Mouse (Mus musculus): Measurements from ENCODE around the gene Pigs. TPM values are rescaled to one million over a fixed set of nuclear protein-coding genes. Genes with fewer than 3 reads are reported as not detected.

The Pigs gene
- total RNA-seq, 2 experiments from 2014 or later = 3.6 to 14.3 TPM

Other genes with a start within 250 kb of the Pigs start
- gene Eral1, start 248.0 kb upstream of the Pigs start, total RNA-seq (2015; ENCODE audit: low replicate concordance) = 4.0 and 5.0 TPM in 2 replicates
- gene Eral1, start 248.0 kb upstream of the Pigs start, total RNA-seq (2017; ENCODE audit: low replicate concordance) = 3.6 and 6.7 TPM in 2 replicates
- gene Fam222b, start 233.8 kb upstream of the Pigs start, total RNA-seq (2015; ENCODE audit: low replicate concordance) = 2.9 and 4.3 TPM in 2 replicates
- 0.45 and 1.5 TPM in 2 replicates for gene Fam222b, start 233.8 kb upstream of the Pigs start, total RNA-seq (2017; ENCODE audit: low replicate concordance)
- 11.3 and 35.3 TPM in 2 replicates for gene Traf4, start 162.8 kb upstream of the Pigs start, total RNA-seq (2015; ENCODE audit: low replicate concordance)
- 14.6 and 16.1 TPM in 2 replicates for gene Traf4, start 162.8 kb upstream of the Pigs start, total RNA-seq (2017; ENCODE audit: low replicate concordance)
- gene Nek8, start 151.7 kb upstream of the Pigs start, total RNA-seq (2015; ENCODE audit: low replicate concordance) = 43.2 and 79.6 TPM in 2 replicates
- 35.9 and 76.8 TPM in 2 replicates for gene Nek8, start 151.7 kb upstream of the Pigs start, total RNA-seq (2017; ENCODE audit: low replicate concordance)
- gene Tlcd1, start 151.7 kb upstream of the Pigs start, total RNA-seq (2015; ENCODE audit: low replicate concordance) = 174 and 194 TPM in 2 replicates
- gene Tlcd1, start 151.7 kb upstream of the Pigs start, total RNA-seq (2017; ENCODE audit: low replicate concordance) = 107 and 197 TPM in 2 replicates
- 1,034 and 1,190 TPM in 2 replicates for gene Rpl23a, start 144.8 kb upstream of the Pigs start, total RNA-seq (2015; ENCODE audit: low replicate concordance)
- 811 and 1,012 TPM in 2 replicates for gene Rpl23a, start 144.8 kb upstream of the Pigs start, total RNA-seq (2017; ENCODE audit: low replicate concordance)
- 2.9 TPM in 1 of 2 replicates, not detected in the other for gene Rab34, start 140.0 kb upstream of the Pigs start, total RNA-seq (2015; ENCODE audit: low replicate concordance)
- gene Rab34, start 140.0 kb upstream of the Pigs start, total RNA-seq (2017; ENCODE audit: low replicate concordance) = 2.6 and 7.1 TPM in 2 replicates
- not detected in 2 replicates for gene Proca1, start 135.0 kb upstream of the Pigs start, total RNA-seq (2015; ENCODE audit: low replicate concordance)
- gene Proca1, start 135.0 kb upstream of the Pigs start, total RNA-seq (2017; ENCODE audit: low replicate concordance) = not detected in 2 replicates
- 39.6 and 52.4 TPM in 2 replicates for gene Sdf2, start 82.7 kb upstream of the Pigs start, total RNA-seq (2015; ENCODE audit: low replicate concordance)
- gene Sdf2, start 82.7 kb upstream of the Pigs start, total RNA-seq (2017; ENCODE audit: low replicate concordance) = 15.8 and 21.6 TPM in 2 replicates
- gene Supt6, start 82.4 kb upstream of the Pigs start, total RNA-seq (2015; ENCODE audit: low replicate concordance) = 22.2 and 30.6 TPM in 2 replicates
- gene Supt6, start 82.4 kb upstream of the Pigs start, total RNA-seq (2017; ENCODE audit: low replicate concordance) = 21.3 and 27.7 TPM in 2 replicates
- 53.7 and 76.3 TPM in 2 replicates for gene 2610507B11Rik, start 66.7 kb upstream of the Pigs start, total RNA-seq (2015; ENCODE audit: low replicate concordance)
- gene 2610507B11Rik, start 66.7 kb upstream of the Pigs start, total RNA-seq (2017; ENCODE audit: low replicate concordance) = 77.1 and 80.1 TPM in 2 replicates
- gene BC030499, start 37.6 kb upstream of the Pigs start, total RNA-seq (2015; ENCODE audit: low replicate concordance) = not detected in 2 replicates
- not detected in 2 replicates for gene BC030499, start 37.6 kb upstream of the Pigs start, total RNA-seq (2017; ENCODE audit: low replicate concordance)
- gene Spag5, start 26.9 kb upstream of the Pigs start, total RNA-seq (2015; ENCODE audit: low replicate concordance) = 234 and 259 TPM in 2 replicates
- 464 and 490 TPM in 2 replicates for gene Spag5, start 26.9 kb upstream of the Pigs start, total RNA-seq (2017; ENCODE audit: low replicate concordance)
- 1.3 and 16.2 TPM in 2 replicates for gene Aldoc, start 5.4 kb upstream of the Pigs start, total RNA-seq (2015; ENCODE audit: low replicate concordance)
- gene Aldoc, start 5.4 kb upstream of the Pigs start, total RNA-seq (2017; ENCODE audit: low replicate concordance) = 2.4 and 3.0 TPM in 2 replicates
- gene Unc119, start 15.1 kb downstream of the Pigs start, total RNA-seq (2015; ENCODE audit: low replicate concordance) = 17.2 and 20.9 TPM in 2 replicates
- 7.9 and 8.3 TPM in 2 replicates for gene Unc119, start 15.1 kb downstream of the Pigs start, total RNA-seq (2017; ENCODE audit: low replicate concordance)
- not detected in 2 replicates for gene Foxn1, start 58.1 kb downstream of the Pigs start, total RNA-seq (2015; ENCODE audit: low replicate concordance)
- not detected in 2 replicates for gene Foxn1, start 58.1 kb downstream of the Pigs start, total RNA-seq (2017; ENCODE audit: low replicate concordance)
- not detected in 2 replicates for gene Slc13a2, start 93.8 kb downstream of the Pigs start, total RNA-seq (2015; ENCODE audit: low replicate concordance)
- gene Slc13a2, start 93.8 kb downstream of the Pigs start, total RNA-seq (2017; ENCODE audit: low replicate concordance) = 0.68 TPM in 1 of 2 replicates, not detected in the other
- not detected in 2 replicates for gene Slc46a1, start 137.3 kb downstream of the Pigs start, total RNA-seq (2015; ENCODE audit: low replicate concordance)
- gene Slc46a1, start 137.3 kb downstream of the Pigs start, total RNA-seq (2017; ENCODE audit: low replicate concordance) = 0.13 TPM in 1 of 2 replicates, not detected in the other
- gene Sarm1, start 169.3 kb downstream of the Pigs start, total RNA-seq (2015; ENCODE audit: low replicate concordance) = not detected in 2 replicates
- not detected in 2 replicates for gene Sarm1, start 169.3 kb downstream of the Pigs start, total RNA-seq (2017; ENCODE audit: low replicate concordance)
- gene Vtn, start 170.7 kb downstream of the Pigs start, total RNA-seq (2015; ENCODE audit: low replicate concordance) = not detected in 2 replicates
- not detected in 2 replicates for gene Vtn, start 170.7 kb downstream of the Pigs start, total RNA-seq (2017; ENCODE audit: low replicate concordance)
- gene Sebox, start 175.0 kb downstream of the Pigs start, total RNA-seq (2015; ENCODE audit: low replicate concordance) = not detected in 2 replicates
- gene Sebox, start 175.0 kb downstream of the Pigs start, total RNA-seq (2017; ENCODE audit: low replicate concordance) = not detected in 2 replicates
- 2.5 TPM in 1 of 2 replicates, not detected in the other for gene Tmem199, start 183.8 kb downstream of the Pigs start, total RNA-seq (2015; ENCODE audit: low replicate concordance)
- gene Tmem199, start 183.8 kb downstream of the Pigs start, total RNA-seq (2017; ENCODE audit: low replicate concordance) = 7.7 and 10.1 TPM in 2 replicates
- 8.6 and 9.6 TPM in 2 replicates for gene Poldip2, start 183.8 kb downstream of the Pigs start, total RNA-seq (2015; ENCODE audit: low replicate concordance)
- 4.0 and 8.1 TPM in 2 replicates for gene Poldip2, start 183.8 kb downstream of the Pigs start, total RNA-seq (2017; ENCODE audit: low replicate concordance)
- gene Tnfaip1, start 207.9 kb downstream of the Pigs start, total RNA-seq (2015; ENCODE audit: low replicate concordance) = 2.1 and 2.2 TPM in 2 replicates
- gene Tnfaip1, start 207.9 kb downstream of the Pigs start, total RNA-seq (2017; ENCODE audit: low replicate concordance) = 0.61 TPM in 1 of 2 replicates, not detected in the other
- 63.1 and 72.5 TPM in 2 replicates for gene Ift20, start 207.9 kb downstream of the Pigs start, total RNA-seq (2015; ENCODE audit: low replicate concordance)
- 20.1 and 72.1 TPM in 2 replicates for gene Ift20, start 207.9 kb downstream of the Pigs start, total RNA-seq (2017; ENCODE audit: low replicate concordance)
- gene Tmem97, start 222.4 kb downstream of the Pigs start, total RNA-seq (2015; ENCODE audit: low replicate concordance) = 22.2 and 26.7 TPM in 2 replicates
- 6.0 and 14.0 TPM in 2 replicates for gene Tmem97, start 222.4 kb downstream of the Pigs start, total RNA-seq (2017; ENCODE audit: low replicate concordance)

All from erythroid progenitor cell, adult 5-6 weeks (primary cell).